Mouse (Mus musculus): ENCODE data around the gene Snx17.

DNA sequence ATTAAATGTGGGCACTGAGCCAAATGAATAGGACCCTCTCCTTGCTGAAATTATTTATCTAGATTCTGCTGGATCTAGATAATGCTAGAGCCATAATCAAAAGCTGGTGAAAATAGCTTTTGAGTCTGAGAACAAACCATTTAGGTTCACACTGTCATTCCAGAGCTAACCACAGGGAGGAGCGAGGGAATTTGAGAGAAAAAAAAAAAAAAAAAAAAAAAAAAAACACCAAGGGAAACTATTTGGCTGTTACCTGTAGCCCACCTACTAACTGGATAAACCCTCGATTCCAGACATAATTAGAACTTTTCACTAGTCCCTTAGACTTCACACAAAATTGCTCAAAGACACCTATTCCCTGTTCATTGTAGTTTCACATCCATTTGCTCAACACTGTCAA is 26.0 kb downstream of the Snx17 start:
- TF ChIP-seq CTCF (IDR thresholded peaks at IDR 0.05) (peak; percentile 65), POLR2A (IDR thresholded peaks at IDR 0.05; ENCODE audit: insufficient read depth, low read depth, low read length) (no peak)

Measured in heart, adult 2 months (tissue).